Mouse (Mus musculus): ENCODE data around the gene Tmcc2. TPM values are rescaled to one million over a fixed set of nuclear protein-coding genes. Genes with fewer than 3 reads are reported as not detected.

Tmcc2 gene
- polyA plus RNA-seq, 2 experiments: 9.1 to 18.0 TPM

DNA sequence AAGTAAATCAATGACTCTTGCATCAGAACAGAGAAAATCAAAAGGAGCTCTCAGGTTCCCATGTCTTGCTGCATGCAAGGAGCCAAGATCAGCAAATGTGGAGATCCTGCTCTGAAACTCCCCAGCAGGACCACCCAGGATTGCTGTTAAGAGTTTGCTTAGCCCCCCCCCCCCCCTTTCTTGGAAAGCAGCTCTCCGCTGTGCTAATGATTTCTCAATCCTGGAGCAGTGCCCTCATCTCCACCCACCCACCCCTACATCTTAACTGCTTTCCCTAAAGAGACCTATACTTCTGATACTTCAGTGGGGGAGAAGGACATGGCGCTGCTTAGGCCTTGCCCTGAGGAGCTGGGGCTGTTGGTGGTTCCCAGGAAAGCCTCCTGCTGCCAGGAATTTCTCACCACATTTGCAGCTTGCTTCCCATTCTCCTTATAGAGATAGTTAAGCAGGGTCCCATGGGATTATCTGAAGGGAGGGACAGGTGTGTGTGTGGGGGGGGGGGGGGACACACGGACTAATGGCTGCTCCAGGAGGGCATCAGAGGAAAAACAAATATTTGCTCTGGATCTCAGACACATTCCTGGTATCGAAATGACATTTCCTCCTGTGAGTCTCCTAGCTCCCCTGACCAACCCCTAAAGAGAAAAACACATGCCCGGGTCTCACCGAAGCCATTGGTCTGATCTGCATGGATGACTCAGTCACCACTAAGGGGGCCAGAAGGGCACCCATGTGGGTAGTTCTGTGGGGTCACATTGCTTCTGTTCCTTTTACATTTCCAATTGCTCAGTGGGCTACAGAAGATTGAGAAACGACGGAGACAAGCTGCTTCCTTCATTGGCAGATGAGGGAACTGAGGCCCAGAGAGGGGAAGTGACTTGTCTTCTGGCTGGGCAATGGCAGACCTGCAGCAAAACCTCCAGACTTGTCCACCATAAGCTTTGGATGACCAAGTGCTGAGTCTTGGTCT lies 72.9 kb downstream of the Tmcc2 start:
- TF ChIP-seq POLR2A (IDR thresholded peaks at IDR 0.05; ENCODE audit: borderline replicate concordance, extremely low read depth, insufficient read depth, insufficient read length): no peak
- peaks cover 16% of the 10 kb centered on the region; the same call in 1 of the 2 replicates for H3K4me1 ChIP-seq (ENCODE audit: control insufficient read depth, insufficient read depth, low read length)
- DNase-seq (ENCODE audit: low spot score) (no peak), ATAC-seq (ENCODE audit: low FRiP score, low read depth) (no peak)
- H3K9me3 ChIP-seq (ENCODE audit: control insufficient read depth, low read length): no peaks in the 10 kb centered on the region
- 0 out of 2 replicates have a peak overlapping the region, but pooled peaks have one; percentile 10 for H3K4me2 ChIP-seq (replicated peaks; ENCODE audit: low read depth, low read length, severe bottlenecking)
- H3K27ac ChIP-seq (replicated peaks; ENCODE audit: low read depth, low read length): no peak overlapping the region
- peaks cover 9% of the 10 kb centered on the region for H3K27me3 ChIP-seq (ENCODE audit: control insufficient read depth, insufficient read depth, low read length)
- H3K4me3 ChIP-seq (replicated peaks; ENCODE audit: low read length): no peak overlapping the region
- 39% methylated on average over 8 of the region's 8 CpGs for WGBS
- H3K9ac ChIP-seq (ENCODE audit: low read depth, low read length, severe bottlenecking): no peak overlapping the region
- no peaks in the 10 kb centered on the region for H3K36me3 ChIP-seq (ENCODE audit: control insufficient read depth, insufficient read depth, low read length)

DNA sequence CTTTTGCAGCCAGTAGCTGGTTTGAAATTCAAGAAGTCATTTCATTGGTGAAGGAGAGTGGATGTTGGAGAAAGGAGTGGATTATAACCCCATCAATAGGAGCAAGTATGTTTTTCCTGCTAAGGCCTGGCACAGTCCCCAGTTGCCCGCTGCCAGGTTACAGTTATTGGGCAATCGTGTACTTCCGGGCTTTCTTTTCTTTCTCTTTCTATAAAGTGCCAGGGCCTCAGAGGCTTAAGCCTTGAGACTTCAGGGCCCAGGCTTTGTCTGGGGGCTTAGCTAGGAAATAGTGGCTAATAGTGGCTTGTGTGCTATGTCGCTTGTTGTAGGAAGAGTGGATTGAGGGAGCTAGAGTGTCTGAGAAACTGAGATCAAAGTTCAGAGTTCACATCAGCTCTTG lies 73.7 kb downstream of the Tmcc2 start:
- peaks cover 16% of the 10 kb centered on the region; the same call in 1 of the 2 replicates for H3K4me1 ChIP-seq (ENCODE audit: control insufficient read depth, insufficient read depth, low read length)
- no peak for ATAC-seq (ENCODE audit: low FRiP score, low read depth)
- no peak for TF ChIP-seq POLR2A (IDR thresholded peaks at IDR 0.05; ENCODE audit: borderline replicate concordance, extremely low read depth, insufficient read depth, insufficient read length)
- 0 out of 2 replicates have a peak overlapping the region, but pooled peaks have one; percentile 19 for H3K27ac ChIP-seq (replicated peaks; ENCODE audit: low read depth, low read length)
- H3K4me3 ChIP-seq (replicated peaks; ENCODE audit: low read length): 0 out of 2 replicates have a peak overlapping the region, but pooled peaks have one; percentile 4
- peaks cover 9% of the 10 kb centered on the region for H3K27me3 ChIP-seq (ENCODE audit: control insufficient read depth, insufficient read depth, low read length)
- WGBS: 59% methylated on average over 4 of the region's 4 CpGs
- no peak overlapping the region for H3K9ac ChIP-seq (ENCODE audit: low read depth, low read length, severe bottlenecking)
- DNase-seq (ENCODE audit: low spot score): no peak
- H3K36me3 ChIP-seq (ENCODE audit: control insufficient read depth, insufficient read depth, low read length): no peaks in the 10 kb centered on the region
- 0 out of 2 replicates have a peak overlapping the region, but pooled peaks have one; percentile 10 for H3K4me2 ChIP-seq (replicated peaks; ENCODE audit: low read depth, low read length, severe bottlenecking)
- H3K9me3 ChIP-seq (ENCODE audit: control insufficient read depth, low read length): no peaks in the 10 kb centered on the region

DNA sequence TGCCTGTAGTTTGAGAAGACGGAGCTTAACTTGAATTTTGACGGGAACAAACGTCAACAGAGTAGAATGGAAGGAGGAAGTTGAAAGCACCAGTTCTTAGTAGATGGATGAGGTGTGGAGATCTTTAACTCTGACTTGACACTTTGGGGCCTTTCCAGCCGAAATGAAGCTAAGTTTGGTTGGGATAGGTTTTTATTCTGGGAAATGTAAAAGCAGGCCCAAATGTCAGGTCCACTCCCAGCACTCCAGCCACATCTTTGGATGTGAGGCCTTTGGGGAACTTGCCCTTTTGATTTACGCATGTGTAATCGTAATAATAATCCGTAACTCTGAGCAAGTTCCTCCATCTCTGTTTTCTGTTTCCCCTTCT lies 74.5 kb downstream of the Tmcc2 start:
- TF ChIP-seq POLR2A (IDR thresholded peaks at IDR 0.05; ENCODE audit: borderline replicate concordance, extremely low read depth, insufficient read depth, insufficient read length): no peak
- Histone ChIP-seq H3K36me3 (ENCODE audit: control insufficient read depth, insufficient read depth, low read length) (no peaks in the 10 kb centered on the region), H3K4me2 (replicated peaks; ENCODE audit: low read depth, low read length, severe bottlenecking) (peak overlapping the region; percentile 91), H3K9me3 (ENCODE audit: control insufficient read depth, low read length) (no peaks in the 10 kb centered on the region), H3K27ac (replicated peaks; ENCODE audit: low read depth, low read length) (no peak overlapping the region), H3K9ac (ENCODE audit: low read depth, low read length, severe bottlenecking) (peak overlapping the region; percentile 52; the same call in 1 of the 2 replicates), H3K4me3 (replicated peaks; ENCODE audit: low read length) (peak overlapping the region; percentile 52), H3K4me1 (ENCODE audit: control insufficient read depth, insufficient read depth, low read length) (peaks cover 16% of the 10 kb centered on the region; the same call in 1 of the 2 replicates), H3K27me3 (ENCODE audit: control insufficient read depth, insufficient read depth, low read length) (peaks cover 9% of the 10 kb centered on the region)
- 33% methylated on average over 7 of the region's 7 CpGs for WGBS
- DNase-seq (ENCODE audit: low spot score): no peak
- ATAC-seq (ENCODE audit: low FRiP score, low read depth): no peak

DNA sequence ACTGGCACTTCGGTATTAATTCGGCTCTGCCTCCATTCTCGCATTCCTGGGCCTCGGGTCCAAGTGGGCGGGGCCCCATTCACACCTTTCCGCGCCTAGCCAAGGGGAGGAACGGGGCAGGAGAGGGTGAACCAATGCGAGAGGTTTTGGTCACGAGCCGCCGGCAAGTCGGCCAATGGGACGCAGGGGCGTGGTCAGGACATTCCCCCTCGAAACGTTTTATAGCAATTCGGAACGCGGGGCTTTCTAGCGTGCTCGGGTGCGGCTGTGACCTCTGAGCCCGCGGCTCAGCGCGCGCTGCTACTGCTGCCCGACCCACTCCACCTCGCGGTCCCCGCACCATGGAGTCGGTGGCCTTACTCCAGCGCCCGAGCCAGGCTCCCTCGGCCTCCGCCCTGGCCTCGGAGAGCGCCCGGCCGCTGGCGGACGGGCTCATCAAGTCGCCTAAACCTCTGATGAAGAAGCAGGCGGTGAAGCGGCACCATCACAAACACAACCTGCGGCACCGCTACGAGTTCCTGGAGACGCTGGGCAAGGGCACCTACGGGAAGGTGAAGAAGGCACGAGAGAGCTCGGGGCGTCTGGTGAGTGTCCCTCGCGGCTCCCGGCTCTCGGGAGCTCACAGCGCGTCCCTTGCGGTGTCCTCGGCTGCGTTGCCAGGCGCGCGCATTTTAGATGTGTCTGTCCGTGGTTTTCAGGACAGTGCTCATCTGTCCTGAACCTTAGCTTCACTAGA lies 75.0 kb downstream of the Tmcc2 start, which contains the start of gene Nuak2:
TSS of gene Nuak2 (plus strand) at position 238 of the 736 bp plus-strand sequence.
- peak within 1 kb of the TSS; percentile 52 for H3K4me3 ChIP-seq (replicated peaks; ENCODE audit: low read length)
- no peak within 1 kb of the TSS for H3K27ac ChIP-seq (replicated peaks; ENCODE audit: low read depth, low read length)
- no peaks in the 10 kb centered on the region for H3K9me3 ChIP-seq (ENCODE audit: control insufficient read depth, low read length)
- ATAC-seq (ENCODE audit: low FRiP score, low read depth) (peak; percentile 89), DNase-seq (ENCODE audit: low spot score) (peak; percentile 91)
- WGBS: under 1% methylated on average over 67 of the region's 67 CpGs
- peaks cover 16% of the 10 kb centered on the region; the same call in 1 of the 2 replicates for H3K4me1 ChIP-seq (ENCODE audit: control insufficient read depth, insufficient read depth, low read length)
- no peaks in the 10 kb centered on the region for H3K36me3 ChIP-seq (ENCODE audit: control insufficient read depth, insufficient read depth, low read length)
- 0 out of 2 replicates have a peak, but pooled peaks have one; percentile 12 for TF ChIP-seq POLR2A (IDR thresholded peaks at IDR 0.05; ENCODE audit: borderline replicate concordance, extremely low read depth, insufficient read depth, insufficient read length)
- peak within 1 kb of the TSS; percentile 91 for H3K4me2 ChIP-seq (replicated peaks; ENCODE audit: low read depth, low read length, severe bottlenecking)
- peak within 1 kb of the TSS; percentile 52 for H3K9ac ChIP-seq (ENCODE audit: low read depth, low read length, severe bottlenecking)
- peaks cover 9% of the 10 kb centered on the region for H3K27me3 ChIP-seq (ENCODE audit: control insufficient read depth, insufficient read depth, low read length)

DNA sequence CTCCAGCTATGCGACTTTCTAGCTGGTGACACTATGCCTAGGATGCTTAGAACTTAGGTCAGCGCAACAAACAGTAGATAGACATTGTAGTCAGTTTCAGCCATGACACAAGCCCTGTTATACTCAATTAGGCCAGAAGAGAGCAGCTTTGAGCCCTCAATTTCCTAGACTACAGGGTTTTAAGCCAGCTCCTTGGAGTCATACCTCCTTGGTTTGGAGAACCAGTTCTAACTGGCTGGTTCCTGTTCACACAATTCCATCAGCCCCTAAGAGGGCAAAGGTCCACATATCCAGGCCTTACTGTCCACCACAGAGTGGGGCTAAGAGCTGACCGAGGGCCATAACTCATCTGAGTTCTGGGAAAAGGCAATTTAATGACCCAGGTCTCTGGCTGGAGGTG lies 78.4 kb downstream of the Tmcc2 start:
- ATAC-seq (ENCODE audit: low FRiP score, low read depth) (peak; percentile 39), DNase-seq (ENCODE audit: low spot score) (peak; percentile 59)
- H3K9me3 ChIP-seq (ENCODE audit: control insufficient read depth, low read length): no peaks in the 10 kb centered on the region
- H3K4me1 ChIP-seq (ENCODE audit: control insufficient read depth, insufficient read depth, low read length): peaks cover 8% of the 10 kb centered on the region; the same call in 1 of the 2 replicates
- TF ChIP-seq POLR2A (IDR thresholded peaks at IDR 0.05; ENCODE audit: borderline replicate concordance, extremely low read depth, insufficient read depth, insufficient read length): no peak
- H3K27ac ChIP-seq (replicated peaks; ENCODE audit: low read depth, low read length): no peak overlapping the region
- WGBS: 58% methylated on average over 3 of the region's 3 CpGs
- peaks cover 8% of the 10 kb centered on the region for H3K27me3 ChIP-seq (ENCODE audit: control insufficient read depth, insufficient read depth, low read length)
- no peaks in the 10 kb centered on the region for H3K36me3 ChIP-seq (ENCODE audit: control insufficient read depth, insufficient read depth, low read length)
- H3K9ac ChIP-seq (ENCODE audit: low read depth, low read length, severe bottlenecking): no peak overlapping the region
- H3K4me2 ChIP-seq (replicated peaks; ENCODE audit: low read depth, low read length, severe bottlenecking): no peak overlapping the region
- H3K4me3 ChIP-seq (replicated peaks; ENCODE audit: low read length): no peak overlapping the region

All from limb, embryonic 14.5 days (tissue).